Mouse (Mus musculus): Measurements from ENCODE around the gene Tdrd6.

Tdrd6 gene

DNA sequence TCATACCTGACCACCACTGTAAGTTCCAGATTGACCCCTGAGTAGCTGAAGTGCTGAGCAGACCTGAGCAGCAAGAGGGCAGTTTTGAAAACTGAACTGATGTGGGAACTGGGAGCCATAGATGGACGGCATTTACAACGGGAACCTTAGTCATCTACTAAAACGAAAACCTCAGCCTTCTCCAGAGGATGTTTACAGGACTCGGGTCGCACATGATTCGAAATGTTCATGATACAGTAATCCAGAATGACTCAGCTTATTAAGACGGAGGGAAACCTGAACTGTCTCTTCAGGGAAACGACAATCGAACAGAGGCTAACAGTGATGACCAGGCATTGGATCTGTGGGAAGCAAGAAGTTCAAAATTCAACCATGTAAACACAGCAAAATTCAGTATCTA is 10.9 kb downstream of the Tdrd6 start:
- no peak for DNase-seq (ENCODE audit: low spot score in 2 of 2)

DNA sequence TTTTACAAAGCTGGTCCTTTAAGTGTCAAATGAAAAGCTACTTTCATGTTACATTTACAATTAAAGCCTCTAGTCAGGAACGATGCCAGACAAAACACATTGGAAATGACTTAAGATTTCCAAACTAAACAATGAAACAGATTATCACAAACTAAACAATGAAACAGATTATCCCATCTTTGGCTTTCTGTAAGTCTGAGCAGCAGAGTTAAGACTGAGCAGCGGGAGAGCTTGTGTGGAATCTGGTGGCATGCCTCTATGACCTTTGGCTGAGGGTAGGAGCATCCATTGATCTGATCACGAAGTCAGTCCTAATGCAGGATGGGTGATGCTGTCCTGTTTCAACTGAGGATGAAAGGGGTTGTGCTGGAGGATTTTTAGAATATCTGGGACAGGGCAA is 17.9 kb downstream of the Tdrd6 start:
- no peak for DNase-seq (ENCODE audit: low spot score in 2 of 2)

DNA sequence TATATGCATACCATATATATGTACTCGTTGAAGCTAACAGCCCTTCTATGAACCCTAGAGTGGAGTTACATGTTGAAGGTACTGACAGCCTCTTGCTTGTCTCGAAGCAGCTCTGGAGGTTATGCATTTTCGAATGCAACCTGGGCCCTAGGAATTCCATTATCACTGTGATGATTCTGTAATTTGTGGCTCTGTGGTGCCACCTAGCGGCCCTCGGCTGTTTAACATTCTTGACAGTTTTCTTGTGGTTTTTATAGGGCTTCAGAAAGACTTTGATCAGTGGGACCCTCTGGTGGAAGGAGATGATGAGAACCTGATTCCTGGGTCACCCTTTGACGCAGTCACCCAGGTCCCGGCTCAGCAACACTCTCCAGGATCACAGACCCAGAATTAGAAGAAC is 18.5 kb downstream of the Tdrd6 start:
- peak in 1 of 2 experiments; percentile 19 for DNase-seq (ENCODE audit: low spot score in 2 of 2)

DNA sequence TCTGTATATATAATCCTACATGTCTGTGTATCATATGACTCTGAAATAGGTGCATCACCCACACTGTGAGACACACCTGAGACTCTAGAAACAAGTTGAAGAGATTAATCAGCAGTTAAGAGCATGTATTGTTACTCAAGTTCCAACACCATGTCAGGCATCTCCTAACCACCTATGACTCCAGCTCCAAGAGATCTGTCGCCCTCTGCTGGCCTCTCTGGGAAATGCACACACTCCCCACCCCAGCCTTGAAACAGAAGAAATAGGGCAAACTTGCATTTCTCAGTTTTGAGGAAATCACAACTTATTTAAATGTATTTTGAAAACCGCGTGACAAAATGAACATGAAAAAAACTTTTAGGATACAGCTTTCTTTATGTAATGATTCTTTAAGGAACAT is 23.4 kb downstream of the Tdrd6 start:
- DNase-seq (ENCODE audit: low spot score in 2 of 2) = peak in 1 of 2 experiments; percentile 67

DNA sequence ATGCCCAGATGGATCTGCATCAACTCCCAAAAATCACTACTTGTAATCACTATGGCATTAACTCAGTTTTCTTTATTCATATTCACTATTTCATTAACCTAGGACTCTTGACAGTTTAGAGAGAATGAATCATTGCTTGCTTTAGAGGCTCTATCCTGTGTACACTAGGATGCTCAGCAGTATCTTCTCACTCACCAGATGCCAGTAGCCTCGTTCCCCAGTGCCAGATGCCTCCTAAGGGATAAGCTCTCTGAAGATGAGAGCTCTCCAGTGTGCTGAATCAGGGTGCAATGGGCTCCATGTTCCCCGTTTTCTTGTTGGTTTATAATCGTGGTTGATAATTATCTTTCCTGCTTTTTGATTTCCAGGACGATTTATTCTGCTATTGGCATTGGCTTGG is 31.4 kb downstream of the Tdrd6 start:
- no peak for DNase-seq (ENCODE audit: low spot score in 2 of 2)

DNA sequence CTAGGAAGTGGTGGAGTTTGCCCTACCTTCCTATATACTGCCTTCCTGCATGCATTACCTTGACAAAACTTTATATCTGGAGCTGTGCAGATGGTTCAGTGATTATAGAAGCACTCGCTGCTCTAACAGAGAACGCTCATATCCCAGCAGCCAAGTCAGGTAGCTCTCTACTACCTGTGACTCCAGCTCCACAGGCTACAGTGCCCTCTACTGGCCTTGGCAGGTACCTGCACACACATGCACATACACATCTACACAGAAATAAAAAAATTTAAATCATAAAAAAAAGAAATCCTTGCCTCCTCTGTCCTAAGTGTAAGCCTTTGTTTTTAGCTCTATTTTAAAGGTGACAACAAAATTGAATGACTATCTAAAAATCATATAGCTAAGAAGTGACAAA is 32.4 kb downstream of the Tdrd6 start:
- DNase-seq (ENCODE audit: low spot score in 2 of 2) = no peak

DNA sequence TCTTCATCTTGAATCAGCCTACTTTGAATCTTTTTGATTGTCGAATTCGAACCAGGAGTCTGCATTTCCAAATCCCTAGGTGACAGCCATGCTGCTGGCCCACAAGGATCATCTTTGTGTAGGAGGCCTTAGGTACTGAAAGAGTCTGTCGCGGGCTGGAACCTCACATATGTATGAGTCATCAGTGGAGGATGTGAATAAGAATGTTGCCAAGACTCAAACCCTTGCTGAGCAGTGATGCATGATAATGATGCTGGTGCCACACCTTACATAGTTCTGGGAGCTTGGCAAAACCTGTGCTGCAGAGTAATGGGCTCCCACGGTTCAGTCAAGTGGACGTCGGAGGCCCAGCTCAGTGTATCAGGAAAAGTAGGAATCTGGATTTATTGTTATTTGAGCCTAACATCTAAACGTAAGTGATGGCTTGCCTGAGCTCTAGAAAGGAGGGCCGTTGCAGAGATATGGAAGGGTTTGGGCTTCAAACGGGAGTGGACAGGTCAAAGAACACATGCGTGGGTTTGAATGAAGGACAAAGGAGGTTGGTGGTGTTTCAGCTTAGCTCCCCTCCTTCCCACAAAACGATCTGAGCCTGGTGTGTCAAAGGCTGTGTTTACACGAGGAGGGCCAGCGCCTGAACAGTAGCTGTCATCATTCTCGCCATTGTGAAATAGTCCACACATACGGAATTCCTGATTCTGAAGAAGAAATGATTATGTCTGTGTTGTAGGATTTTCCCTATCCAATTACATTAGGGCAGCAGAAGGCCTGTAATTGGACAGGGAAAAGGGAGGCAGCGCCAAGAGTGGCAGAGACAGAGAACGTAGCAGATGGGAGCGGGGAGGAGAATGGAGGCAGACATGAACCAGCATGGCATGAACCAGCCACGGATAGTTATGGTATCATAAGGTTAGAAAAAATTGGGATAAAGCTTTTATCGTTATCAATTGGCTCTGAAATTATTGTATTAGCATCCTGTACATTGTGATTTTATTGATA is 37.5 kb downstream of the Tdrd6 start:
- DNase-seq (ENCODE audit: low spot score in 2 of 2) = no peak

DNA sequence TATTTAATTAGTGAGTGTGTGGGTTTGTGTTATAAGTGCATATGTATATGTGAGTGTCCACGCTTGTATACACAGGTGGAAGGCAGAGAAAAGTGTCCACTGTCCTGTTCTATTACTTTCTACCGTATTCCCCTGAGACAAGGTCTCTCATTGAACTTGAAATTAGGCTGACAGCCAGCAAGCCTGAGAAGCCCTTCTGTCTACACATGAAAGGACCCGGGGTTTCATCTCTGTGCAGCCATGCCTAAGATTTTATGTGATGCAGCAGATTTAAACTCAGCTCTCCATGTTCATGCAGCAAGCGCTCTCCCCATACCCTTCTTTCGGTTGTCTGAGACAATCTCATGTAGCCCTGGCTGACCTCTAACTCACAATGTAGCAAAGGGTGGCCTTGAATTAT is 39.6 kb downstream of the Tdrd6 start:
- DNase-seq (ENCODE audit: low spot score in 2 of 2) = no peak

DNA sequence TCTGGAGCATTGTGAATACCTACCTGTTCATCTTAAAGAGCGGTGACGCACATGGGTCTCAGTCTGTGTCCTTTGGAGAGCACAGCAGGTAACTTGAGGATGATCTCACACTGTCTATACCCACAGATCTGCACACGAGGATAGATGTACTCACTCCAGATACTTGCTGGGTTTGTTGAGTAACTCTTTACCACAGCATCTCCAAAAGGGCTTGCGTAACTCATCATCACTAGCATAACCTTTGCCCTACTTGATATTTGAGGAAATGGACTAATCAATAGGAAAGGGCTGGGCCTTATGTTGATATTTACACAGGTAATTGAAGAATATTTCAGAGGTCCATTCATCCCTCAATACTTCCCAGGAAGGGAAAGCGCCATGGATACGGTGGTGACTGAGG is 40.3 kb downstream of the Tdrd6 start:
- DNase-seq (ENCODE audit: low spot score in 2 of 2) = no peak

DNA sequence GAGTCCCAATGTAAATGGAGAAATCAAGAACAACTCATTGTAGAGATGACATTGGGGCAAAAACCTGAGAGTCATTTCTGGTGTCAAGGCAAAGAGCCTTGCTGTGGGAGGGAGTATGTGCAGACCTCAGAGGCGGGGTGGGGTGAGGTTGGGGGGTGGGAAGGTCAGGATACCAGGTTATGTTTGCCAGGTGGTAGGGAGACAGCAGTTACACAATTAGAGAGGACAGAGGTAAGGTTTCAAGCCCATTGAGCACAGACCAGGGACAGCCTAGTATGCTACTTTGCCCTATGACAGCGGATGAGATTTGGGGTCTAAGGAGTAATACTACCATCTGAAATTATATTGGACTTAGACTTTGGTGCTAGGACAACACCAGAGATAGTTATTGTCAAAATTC is 42.8 kb downstream of the Tdrd6 start:
- DNase-seq (ENCODE audit: low spot score in 2 of 2) = no peak

DNA sequence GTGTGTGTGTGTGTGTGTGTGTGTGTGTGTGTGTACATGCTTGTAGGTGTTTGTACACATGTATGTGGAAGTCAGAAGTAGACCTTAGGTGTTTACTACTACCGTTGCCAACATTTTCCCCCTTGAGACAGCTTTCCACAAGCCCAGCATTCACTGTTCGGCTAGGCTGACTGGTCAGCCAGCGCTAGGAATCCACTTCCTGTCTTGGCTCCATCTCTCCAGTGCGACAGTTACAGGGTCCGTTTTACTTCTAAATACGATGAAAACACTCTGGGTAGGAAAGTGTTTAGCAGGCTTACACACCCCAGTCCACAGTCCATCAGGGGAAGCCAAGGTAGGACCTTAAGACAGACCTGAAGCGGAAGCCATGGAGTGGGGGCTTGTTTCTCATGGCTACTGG is 45.3 kb downstream of the Tdrd6 start:
- DNase-seq (ENCODE audit: low spot score in 2 of 2) = no peak

DNA sequence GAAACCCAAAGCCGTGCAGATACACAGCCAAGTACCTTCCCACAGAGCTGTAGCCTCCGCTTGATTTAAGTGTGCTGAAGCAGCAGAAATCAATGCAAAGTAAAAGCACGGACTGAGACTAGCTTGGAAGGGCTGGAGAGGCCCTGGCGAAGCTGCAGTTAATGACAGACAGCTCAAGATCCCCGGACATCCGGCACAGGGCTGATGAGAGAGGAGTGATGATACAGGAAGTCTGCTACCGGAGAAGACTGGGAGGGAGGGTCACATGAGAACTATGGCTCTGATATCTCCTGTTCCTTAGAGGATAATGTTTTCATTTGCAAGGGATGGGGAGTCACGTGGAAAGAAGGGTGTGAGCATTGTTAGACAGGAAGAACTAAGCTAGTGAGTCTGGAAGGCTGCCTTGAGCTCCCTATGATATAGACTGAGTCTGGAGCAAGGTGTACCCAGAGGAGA is 49.1 kb downstream of the Tdrd6 start:
- no peak for DNase-seq (ENCODE audit: low spot score in 2 of 2)

DNA sequence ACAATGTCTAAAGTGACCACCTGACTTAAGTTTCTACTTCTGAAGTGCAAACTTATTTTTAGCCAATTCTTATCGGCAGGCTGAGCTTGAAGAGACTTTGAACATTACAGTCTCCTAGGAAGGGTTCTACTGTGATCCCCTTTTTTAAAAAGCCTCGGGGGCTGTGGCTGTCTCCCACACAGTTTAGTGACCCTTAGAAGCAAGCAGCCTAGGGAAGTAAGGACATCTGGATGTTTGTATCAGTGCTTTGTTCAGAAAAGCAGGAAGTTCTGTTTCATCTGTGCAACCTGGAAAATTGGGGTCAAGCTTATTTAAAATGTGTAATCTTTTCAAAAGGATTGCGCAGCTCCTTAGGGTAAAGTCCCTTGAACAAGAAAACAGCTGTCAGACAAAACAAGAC is 49.6 kb downstream of the Tdrd6 start:
- DNase-seq (ENCODE audit: low spot score in 2 of 2) = no peak

DNA sequence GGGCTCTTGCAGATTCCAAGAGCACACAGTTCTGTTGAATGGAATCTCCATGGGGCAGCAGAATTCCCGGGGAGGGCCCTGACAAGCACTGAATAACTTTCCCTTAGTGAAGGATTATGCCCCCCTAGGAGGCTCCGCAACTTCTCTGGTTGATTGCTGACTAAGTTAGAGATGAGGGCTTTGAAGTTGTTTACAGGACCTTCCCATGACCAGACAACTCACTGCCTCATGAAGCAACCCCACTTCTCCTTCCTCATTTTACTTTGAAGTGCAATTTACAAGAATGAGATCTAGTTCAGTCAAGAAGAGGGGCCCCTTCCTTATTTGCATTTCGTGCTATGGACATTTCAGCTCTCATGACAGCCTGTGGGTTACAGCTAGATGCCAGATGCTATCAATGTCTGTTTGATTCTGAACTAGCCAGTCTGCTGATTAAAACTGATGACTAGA is 56.5 kb downstream of the Tdrd6 start:
- no peak for DNase-seq (ENCODE audit: low spot score in 2 of 2)

DNA sequence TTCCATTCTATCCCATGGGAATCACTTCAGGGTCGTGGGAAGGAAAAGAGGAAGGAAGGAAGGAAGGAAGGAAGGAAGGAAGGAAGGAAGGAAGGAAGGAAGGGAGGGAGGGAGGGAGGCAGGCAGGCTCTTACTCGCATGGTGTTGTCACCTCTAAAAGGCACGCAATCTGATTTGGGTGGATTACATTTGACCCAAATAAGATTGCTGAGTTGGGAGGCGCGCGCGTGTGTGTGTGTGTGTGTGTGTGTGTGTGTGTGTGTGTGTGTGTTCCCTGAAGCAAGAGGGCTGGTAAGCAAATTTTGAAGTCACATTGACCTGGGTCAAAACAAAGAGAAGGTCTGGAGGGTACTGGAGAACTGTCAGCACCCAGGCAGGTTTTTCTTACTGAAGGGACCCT is 60.8 kb downstream of the Tdrd6 start:
- DNase-seq (ENCODE audit: low spot score in 2 of 2) = no peak

DNA sequence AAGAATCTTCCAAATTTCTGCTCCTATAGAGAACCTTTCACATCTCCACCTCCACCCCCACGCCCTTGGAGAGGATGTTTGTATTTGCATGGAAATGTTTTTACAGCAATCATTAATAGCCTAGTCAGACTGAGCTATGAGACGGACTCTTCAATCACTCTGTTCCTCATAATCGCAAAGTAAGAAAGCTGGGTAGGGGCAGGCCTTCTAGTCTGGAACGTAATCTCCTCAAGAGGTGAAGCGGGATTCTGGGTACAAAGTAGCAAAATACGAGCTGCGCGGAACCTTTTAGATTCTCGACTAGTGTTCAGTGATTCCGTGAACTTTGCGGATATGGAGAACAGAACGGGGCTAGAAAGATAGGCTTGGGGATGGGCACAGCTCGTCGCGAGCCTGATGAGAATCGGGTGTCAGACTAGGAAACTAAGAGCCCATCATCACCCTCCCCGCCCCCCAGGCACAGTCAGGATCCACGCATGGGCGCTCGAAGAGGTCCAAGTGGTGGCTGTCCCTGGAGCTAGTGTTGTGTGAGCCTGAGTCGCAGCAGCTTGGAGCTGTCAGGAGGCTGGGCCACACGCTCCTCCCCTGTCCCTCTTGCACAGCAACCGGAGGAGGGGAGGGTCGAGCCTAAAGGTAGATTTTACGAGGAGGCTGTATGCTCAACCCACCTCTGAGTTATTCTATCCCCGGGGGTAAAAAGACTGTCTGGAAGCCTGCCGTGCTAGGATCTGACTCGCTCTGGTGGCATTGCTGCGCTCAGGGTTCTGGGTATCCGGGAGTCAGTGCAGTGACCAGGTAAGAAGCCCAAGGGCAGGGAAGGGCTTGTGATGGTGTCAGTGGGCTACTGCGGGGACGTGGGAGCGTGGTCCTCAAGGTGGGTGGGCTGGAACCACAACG is 61.9 kb downstream of the Tdrd6 start, which contains the start of gene Pla2g7:
Pla2g7 (plus strand) TSS at position 107 of the 897 bp plus-strand sequence.
- no peak for DNase-seq (ENCODE audit: low spot score in 2 of 2)

DNA sequence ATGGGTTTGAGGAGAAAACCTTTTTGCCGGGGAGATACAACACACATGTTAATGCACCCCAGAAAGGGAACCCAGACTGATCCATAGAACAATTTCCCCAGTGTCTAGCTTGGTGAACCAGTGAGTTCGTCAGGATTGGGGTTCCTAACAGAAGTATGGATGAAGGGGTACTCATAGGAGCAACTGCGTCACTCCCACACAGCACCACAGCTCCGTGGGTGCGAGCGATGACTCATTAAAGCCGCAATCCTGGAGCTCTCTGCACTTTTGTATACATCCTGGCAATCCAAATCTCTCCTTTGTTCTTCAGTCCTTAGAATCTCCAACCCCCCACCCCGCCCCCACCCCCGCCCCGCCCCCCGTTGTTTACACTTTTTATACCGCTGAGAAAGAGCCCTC is 62.5 kb downstream of the Tdrd6 start:
- no peak for DNase-seq (ENCODE audit: low spot score in 2 of 2)

Measured in thymus, postnatal 10 days (tissue).